Mouse (Mus musculus) spleen, adult 2 months (tissue): ENCODE measurements around the gene Unc13d.

ENCODE experiments used
- CTCF ChIP-seq: fragments of 200-500 bp; IDR thresholded peaks from 2 replicates; pipeline ENCODE4 v1.5.1; 2011; ENCODE audit warnings: mild to moderate bottlenecking, inconsistent platforms; ENCODE audit not compliant: insufficient read depth, insufficient read length, insufficient replicate concordance; ENCODE audit errors: extremely low read depth
- POLR2A ChIP-seq: fragments of 200-500 bp; IDR thresholded peaks from 2 replicates; pipeline ENCODE4 v1.6.1; 2011; ENCODE audit warnings: low read depth, low read length, inconsistent platforms

DNA sequence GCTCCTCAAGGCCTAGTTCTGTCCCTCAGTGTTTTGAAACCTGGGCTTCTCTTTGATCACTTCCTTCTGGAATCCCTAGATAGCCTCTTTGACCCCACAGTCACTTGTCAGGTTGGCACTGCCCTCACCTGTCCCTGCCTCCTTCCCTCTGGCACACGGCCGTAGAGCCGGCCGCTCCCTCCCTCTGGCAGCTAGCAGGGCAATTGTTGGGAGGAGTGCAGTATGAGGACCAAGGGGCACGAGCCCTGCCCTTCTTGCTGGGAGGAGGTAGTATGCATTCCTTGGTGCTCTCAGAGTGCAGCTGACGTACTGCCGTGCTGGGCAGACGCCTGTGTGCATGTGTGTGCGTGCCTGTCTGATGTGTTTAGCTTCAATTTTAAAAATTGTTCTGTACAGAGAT lies 17.2 kb downstream of the Unc13d start:
- TF ChIP-seq CTCF (no peak), POLR2A (no peak)
